17 mouse cellular contexts compared by ENCODE assay signal in the genomic region with DNA sequence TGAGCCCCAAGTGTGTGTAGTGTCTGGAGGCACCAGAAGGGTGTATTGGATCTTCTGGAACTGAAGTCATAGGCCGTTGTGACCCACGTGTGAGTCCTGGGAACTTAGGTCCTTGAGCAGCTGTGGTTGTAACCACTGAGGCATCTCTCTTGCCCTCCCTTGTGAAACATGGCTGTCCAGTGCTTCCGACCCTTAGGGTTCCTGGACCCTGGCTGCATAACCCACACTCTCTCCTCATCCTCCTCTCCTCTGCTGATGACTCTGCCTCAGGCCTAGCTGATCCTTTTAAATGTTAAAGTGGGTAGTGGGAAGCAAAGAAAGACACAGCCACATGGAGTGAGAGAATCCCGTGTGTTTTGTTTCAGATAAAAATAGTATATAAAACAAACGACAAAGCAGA.
"Had no signal": no experiment of that assay in that cellular context is flagged by ENCODE, and none has a peak within 500 bp of the region (broad histone marks: within the 10 kb centered on the region; RNA-seq: fewer than 3 reads in every experiment).

No protein-coding gene starts in this region.

- H3K4me3 ChIP-seq: lung, embryonic 15.5 days; megakaryocyte, embryonic 14.5 days; midbrain, embryonic 13.5 days; midbrain, embryonic 15.5 days; neural tube, embryonic 12.5 days; stomach, embryonic 15.5 days had no signal

- H3K9me3 ChIP-seq: lung, embryonic 15.5 days; midbrain, embryonic 13.5 days; midbrain, embryonic 15.5 days; neural tube, embryonic 12.5 days; stomach, embryonic 15.5 days had no signal

- H3K36me3 ChIP-seq: lung, embryonic 15.5 days; midbrain, embryonic 13.5 days; midbrain, embryonic 15.5 days; neural tube, embryonic 12.5 days; stomach, embryonic 15.5 days had no signal

- H3K27me3 ChIP-seq: megakaryocyte, embryonic 14.5 days; neural tube, embryonic 12.5 days; stomach, embryonic 15.5 days had no signal

- DNase-seq: liver, postnatal 0 days; lung, adult 2 months; lung, postnatal 14 days; lung, postnatal 36 days; right cerebral cortex, postnatal 14 days; thymus, adult 2 months; thymus, postnatal 25 days; thymus, postnatal 4 days had no signal

- H3K9ac ChIP-seq: liver, postnatal 0 days; lung, embryonic 15.5 days; midbrain, embryonic 13.5 days; midbrain, embryonic 15.5 days; neural tube, embryonic 12.5 days; stomach, embryonic 15.5 days had no signal

- H3K27ac ChIP-seq: lung, embryonic 15.5 days; macrophage; midbrain, embryonic 13.5 days; midbrain, embryonic 15.5 days; neural tube, embryonic 12.5 days; stomach, embryonic 15.5 days; stomach, postnatal 0 days had no signal

- H3K4me2 ChIP-seq: lung, embryonic 15.5 days; midbrain, embryonic 13.5 days; midbrain, embryonic 15.5 days; neural tube, embryonic 12.5 days; stomach, embryonic 15.5 days had no signal

- ATAC-seq: liver, postnatal 0 days; lung, postnatal 0 days; midbrain, embryonic 13.5 days; midbrain, embryonic 15.5 days had no signal

- H3K4me1 ChIP-seq: lung, embryonic 15.5 days; megakaryocyte, embryonic 14.5 days; midbrain, embryonic 15.5 days; stomach, embryonic 15.5 days had no signal
